Mouse (Mus musculus) WW6 (cell line): ENCODE data around the gene Gm3278.
"Not testable (repeated sequence)": the region's sequence is repeated elsewhere in the genome, so short reads cannot be mapped to it uniquely, and the experiment has no call there.

Experiments
- DNase-seq: peaks from one replicate; pipeline ENCODE4 v3.0.0-alpha.2; 2013; ENCODE audit warnings: low read depth, low spot score

Gene Gm3278

DNA sequence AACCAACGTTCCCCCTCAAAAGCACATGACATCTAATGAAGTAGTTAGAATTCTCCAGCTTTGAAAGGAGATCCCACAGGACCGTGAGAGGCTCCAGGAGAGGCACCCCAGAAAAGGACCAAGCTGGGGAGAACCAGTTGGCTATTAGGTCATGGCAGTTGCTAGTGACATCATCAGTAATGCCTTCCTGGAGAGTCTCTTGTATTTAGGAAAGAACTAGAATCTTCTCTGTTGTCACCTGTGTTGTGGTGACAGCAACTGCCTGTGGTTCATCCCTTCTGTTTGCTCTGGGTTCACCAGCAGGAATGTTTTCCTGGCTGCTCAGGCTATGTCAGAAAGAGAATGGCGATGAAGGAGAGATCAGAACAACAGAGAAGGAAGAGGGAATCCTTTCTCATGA, at the start of gene Gm3278:
TSS of gene Gm3278 (plus strand) at position 301 of the 400 bp plus-strand sequence.
- DNase-seq, result not testable (repeated sequence)

DNA sequence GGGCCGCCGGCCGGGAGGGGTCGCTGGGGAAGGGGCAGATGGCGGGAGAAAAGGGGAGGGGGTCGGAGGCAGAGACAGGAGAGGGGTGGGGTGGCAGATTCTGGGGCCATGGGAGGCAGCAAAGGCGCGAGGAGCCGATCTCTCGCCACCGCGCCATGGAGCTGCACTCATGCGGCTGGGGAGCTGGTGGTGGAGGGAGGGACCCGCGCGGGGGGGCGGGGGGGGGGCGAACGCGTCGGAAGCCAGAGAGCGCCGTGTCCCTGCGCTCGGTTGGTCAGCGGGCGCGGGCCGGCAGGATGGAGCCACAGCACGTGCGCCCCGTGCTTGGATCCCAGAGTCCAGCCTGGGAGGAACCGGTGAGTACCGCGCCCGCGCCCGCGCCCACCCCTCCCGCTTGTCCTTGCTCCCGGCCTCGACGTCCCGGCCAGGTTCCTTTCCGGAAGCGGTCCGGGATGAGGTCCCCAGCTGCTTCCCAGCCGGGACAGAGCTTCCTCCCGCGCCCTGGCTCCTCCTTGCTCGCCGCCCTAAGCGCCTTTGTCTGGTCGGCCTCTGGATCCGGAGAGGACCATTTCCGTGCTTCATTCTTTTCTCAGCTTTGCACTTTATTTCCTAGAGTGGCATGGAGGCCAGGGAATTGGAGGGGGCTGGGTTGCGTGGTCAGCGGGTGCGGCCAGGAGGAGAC, 36.8 kb upstream of the Gm3278 start, which contains the start of gene Gm3264:
TSS of gene Gm3264 (plus strand) at position 278 of the 682 bp plus-strand sequence.
- DNase-seq, result not testable (repeated sequence)
